Mouse (Mus musculus): ENCODE measurements at regions not wholly inside any gene's neighbourhood (a gene's known extent, or its start where the extent isn't known, plus 50 kb on each side); places are given as distances from the start of the nearest gene placed in this dataset.

- TF ChIP-seq CTCF (IDR thresholded peaks at IDR 0.05; ENCODE audit: low read depth, low read length) (no peak), POLR2AphosphoS5 (IDR thresholded peaks at IDR 0.05; ENCODE audit: insufficient replicate concordance, low read depth, low read length) (no peak)
These were observed 142.9 kb downstream of the Nrip1 start for GRCm38 (mm10) chr16:76230516-76231302.
